Comparison of ENCODE assay signal across 17 mouse cellular contexts in genomic region chr10:89486995-89487742, GRCm38 (mm10). TPM values are rescaled to one million over a fixed set of nuclear protein-coding genes. Genes with fewer than 3 reads are reported as not detected.
A peak's percentile ranks its signal among the peaks of the same experiment; 100 is the strongest.
DNase-seq lines count a peak whose midpoint lies in the region; ATAC-seq lines count a peak whose summit lies in the region.
"Had no signal": no experiment of that assay in that cellular context is flagged by ENCODE, and none has a peak within 500 bp of the region (broad histone marks: within the 10 kb centered on the region; RNA-seq: fewer than 3 reads in every experiment).

No protein-coding gene starts in this region.

- no peak overlapping the region for H3K4me3 ChIP-seq in kidney, embryonic 16.5 days (ENCODE audit: low read length)
- H3K4me3 ChIP-seq: limb, embryonic 13.5 days; megakaryocyte, embryonic 14.5 days; neural tube, embryonic 13.5 days had no signal

- H3K4me1 ChIP-seq in kidney, embryonic 16.5 days (ENCODE audit: insufficient read depth, low read length) = no peaks in the 10 kb centered on the region
- H3K4me1 ChIP-seq: limb, embryonic 13.5 days had no signal

- no peaks in the 10 kb centered on the region for H3K27me3 ChIP-seq in kidney, embryonic 16.5 days (ENCODE audit: insufficient read depth, low read length)
- H3K27me3 ChIP-seq: limb, embryonic 13.5 days; megakaryocyte, embryonic 14.5 days had no signal

- no peak overlapping the region for H3K9ac ChIP-seq in kidney, embryonic 16.5 days (replicated peaks; ENCODE audit: low read length)
- H3K9ac ChIP-seq: limb, embryonic 13.5 days; neural tube, embryonic 13.5 days had no signal

- no peak overlapping the region for H3K27ac ChIP-seq in kidney, embryonic 16.5 days (ENCODE audit: low read length)
- H3K27ac ChIP-seq: limb, embryonic 13.5 days; neural tube, embryonic 13.5 days had no signal

- H3K9me3 ChIP-seq in kidney, embryonic 16.5 days (ENCODE audit: low read length) = no peaks in the 10 kb centered on the region
- H3K9me3 ChIP-seq: limb, embryonic 13.5 days; megakaryocyte, embryonic 14.5 days; neural tube, embryonic 13.5 days had no signal

- peak; percentile 28 for DNase-seq in adrenal gland, adult 8-10 months
- no peak for DNase-seq in adrenal gland, adult 18-20 months (ENCODE audit: low spot score in 2 of 2)
- DNase-seq in 416B (ENCODE audit: low read depth) = peak; percentile 68
- peak; percentile 34 to 54 for DNase-seq in adrenal gland, postnatal 36 days
- DNase-seq in kidney, postnatal 36 days = no peak
- DNase-seq in cerebellum, adult 8-10 months = no peak
- DNase-seq: B cell, adult 2 months; cerebellum, adult 18-20 months; kidney, postnatal 14 days; lung, adult 2 months; retina, postnatal 1 day had no signal

- ATAC-seq in megakaryocyte progenitor cell, adult 5-6 weeks (replicated peaks; ENCODE audit: poor library complexity) = 0 out of 2 replicates have a peak, but pooled peaks have one; percentile 38
- no peak for ATAC-seq in kidney, embryonic 16.5 days (ENCODE audit: low FRiP score, low TSS enrichment)

- no peak overlapping the region for H3K4me2 ChIP-seq in kidney, embryonic 16.5 days (replicated peaks; ENCODE audit: low read depth, low read length)
- H3K4me2 ChIP-seq: heart, embryonic 11.5 days; limb, embryonic 13.5 days; neural tube, embryonic 13.5 days had no signal

- whole genome bisulfite sequencing in kidney, embryonic 16.5 days = 62% methylated on average over 4 of the region's 4 CpGs

- H3K36me3 ChIP-seq in kidney, embryonic 16.5 days (ENCODE audit: insufficient read depth, low read length) = no peaks in the 10 kb centered on the region
- H3K36me3 ChIP-seq: limb, embryonic 13.5 days; neural tube, embryonic 13.5 days had no signal

RNA-seq across cellular contexts. Expression of gene Gas2l3, which starts 43.4 kb away (rescaled TPM):
- total RNA-seq in adrenal gland, adult 8-10 months (2022) = 10 to 100 TPM in 2 of 4 experiments, 1 to 10 TPM in 2; 3.5 to 10.9 (median 8.8) TPM
- 1 to 10 TPM; 2.2 TPM for total RNA-seq in adrenal gland, adult 18-20 months (2021)
- total RNA-seq in adrenal gland, postnatal 36 days (2021) = 1 to 10 TPM; 4.4 to 5.3 TPM
- 23.2 and 24.1 TPM in 2 replicates for total RNA-seq in megakaryocyte progenitor cell, adult 5-6 weeks (2015)
- total RNA-seq in megakaryocyte progenitor cell, adult 5-6 weeks (2017) = 22.1 and 33.9 TPM in 2 replicates
- 16.7 and 18.5 TPM in 2 replicates for polyA plus RNA-seq in kidney, embryonic 16.5 days (2015; fragmentation: Nextera tagmentation; extraction: Ambion mirVana)

RNA-seq across cellular contexts. Expression of gene Nr1h4, which starts 46.2 kb away (rescaled TPM):
- total RNA-seq in adrenal gland, adult 8-10 months (2022) = 10 to 100 TPM; 26.7 to 38.1 (median 32.2) TPM
- 10 to 100 TPM in 1 of 2 experiments, 1 to 10 TPM in 1; 6.7 to 17.2 TPM for total RNA-seq in adrenal gland, adult 18-20 months (2021)
- total RNA-seq in adrenal gland, postnatal 36 days (2021) = 10 to 100 TPM; 16.8 to 27.6 TPM
- not detected in 2 replicates for total RNA-seq in megakaryocyte progenitor cell, adult 5-6 weeks (2015)
- total RNA-seq in megakaryocyte progenitor cell, adult 5-6 weeks (2017) = not detected in 2 replicates
- polyA plus RNA-seq in kidney, embryonic 16.5 days (2015; fragmentation: Nextera tagmentation; extraction: Ambion mirVana) = 3.9 and 4.2 TPM in 2 replicates
- polyA plus RNA-seq: limb, embryonic 13.5 days; neural tube, embryonic 13.5 days had no signal

Comparison
In these comparisons a context has a peak if more than half of its experiments do, and no peak if none do; other contexts are left out.
1. DNase-seq: peak in adrenal gland, adult 8-10 months (single experiment), 416B (single experiment) and adrenal gland, postnatal 36 days (2 of 2); none in adrenal gland, adult 18-20 months (0 of 2), kidney, postnatal 36 days (0 of 2) and cerebellum, adult 8-10 months (single experiment).
2. RNA of gene Nr1h4, which starts 46.2 kb away (total RNA-seq): 26.7 to 38.1 TPM in adrenal gland, adult 8-10 months, 16.8 to 27.6 TPM in adrenal gland, postnatal 36 days and 6.7 to 17.2 TPM in adrenal gland, adult 18-20 months; not detected in megakaryocyte progenitor cell, adult 5-6 weeks; every median in the first group is over 4 times any median in the second.